Mouse (Mus musculus): ENCODE results near the gene Tnnt2.

Gene Tnnt2

DNA sequence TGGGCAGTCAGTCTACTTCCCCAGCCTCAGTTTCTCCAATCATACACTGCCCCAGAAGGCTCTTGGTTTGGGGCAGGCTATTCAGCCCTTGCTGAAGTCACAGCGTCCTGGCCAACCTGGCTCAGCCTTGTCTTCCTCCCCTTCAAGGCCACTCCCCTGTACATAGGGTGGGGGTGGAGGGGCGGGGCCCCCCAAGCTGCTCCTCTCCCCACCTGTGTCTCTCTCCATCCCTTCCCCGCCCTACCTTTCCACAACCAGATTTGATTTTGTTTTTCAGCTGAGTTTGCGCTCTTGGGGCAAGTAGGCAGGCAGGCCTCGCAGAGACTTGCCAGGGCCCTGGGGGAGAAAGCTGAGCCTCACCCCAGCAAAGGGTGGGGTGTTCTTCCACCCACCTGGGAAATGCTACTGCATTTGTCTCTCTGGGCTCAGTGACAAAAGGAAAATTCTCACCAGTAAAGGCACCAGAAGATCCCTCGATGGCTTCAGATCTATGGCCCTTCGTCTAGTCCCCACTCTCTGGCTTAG, 63.9 kb downstream of the Tnnt2 start:
- no peak for DNase-seq (ENCODE audit: low read depth, low spot score)

All from A20 (cell line).